Mouse (Mus musculus) liver, postnatal 0 days (tissue): ENCODE results near the gene Hemk1. TPM values are rescaled to one million over a fixed set of nuclear protein-coding genes. Genes with fewer than 3 reads are reported as not detected.

Experiments
- ATAC-seq: fragments of 200-750 bp; cut with Nextera tagmentation; 2 replicates; pipeline ENCODE4 v1.8.0; 2017; ENCODE audit warnings: mild to moderate bottlenecking, moderate library complexity
- DNase-seq: peaks from one replicate; pipeline ENCODE4 v3.0.0-alpha.2; 2016
- H3K27ac ChIP-seq: fragments of 300-500 bp; sonication (generic); 2 replicates; pipeline ENCODE4 v1.5.1; 2014; ENCODE audit warnings: antibody characterized with exemption, moderate library complexity, mild to moderate bottlenecking, low read depth
- H3K27me3 ChIP-seq: fragments of 300-500 bp; sonication (generic); 2 replicates; pipeline ENCODE4 v1.6.1; 2014; ENCODE audit warnings: low read length, control low read depth, mixed read lengths; ENCODE audit not compliant: insufficient read depth
- H3K36me3 ChIP-seq: fragments of 300-500 bp; sonication (generic); replicated peaks from 2 replicates; pipeline ENCODE4 v1.6.1; 2014; ENCODE audit warnings: mild to moderate bottlenecking, control low read depth, low read length, moderate library complexity, mixed read lengths; ENCODE audit not compliant: insufficient read depth
- H3K4me1 ChIP-seq: fragments of 300-500 bp; sonication (generic); 2 replicates; pipeline ENCODE4 v1.6.1; 2014; ENCODE audit warnings: antibody characterized with exemption, mild to moderate bottlenecking, control low read depth; ENCODE audit not compliant: insufficient read depth
- H3K4me2 ChIP-seq: fragments of 300-500 bp; sonication (generic); 2 replicates; pipeline ENCODE4 v1.6.1; 2014; ENCODE audit warnings: low read depth, mild to moderate bottlenecking, low read length, moderate library complexity, mixed read lengths
- H3K4me3 ChIP-seq: fragments of 300-500 bp; sonication (generic); 2 replicates; pipeline ENCODE4 v1.5.1; 2014; ENCODE audit warnings: low read depth, low read length
- H3K9ac ChIP-seq: fragments of 300-500 bp; sonication (generic); replicated peaks from 2 replicates; pipeline ENCODE4 v1.6.1; 2014; ENCODE audit warnings: mild to moderate bottlenecking, moderate library complexity
- H3K9me3 ChIP-seq: fragments of 300-500 bp; sonication (generic); 2 replicates; pipeline ENCODE4 v1.6.1; 2016; ENCODE audit warnings: mild to moderate bottlenecking, control low read depth, low read length, mixed read lengths
- CTCF ChIP-seq: sonication (generic); IDR thresholded peaks from 2 replicates; pipeline ENCODE4 v1.5.1; 2016; ENCODE audit warnings: antibody characterized with exemption, low read depth
- EP300 ChIP-seq: IDR thresholded peaks from 2 replicates; pipeline ENCODE4 v1.6.1; 2016; ENCODE audit warnings: antibody characterized with exemption, low read depth, mild to moderate bottlenecking
- WGBS: fragments of 180-500 bp; shearing (Covaris S2); extraction: QIAGEN DNeasy Blood & Tissue Kit; methylation state at CpG from one replicate; pipeline ENCODE4 v1.1.7; 2014; ENCODE audit not compliant: insufficient replicate concordance; 5-methylcytosine and 5-hydroxymethylcytosine counted together
- polyA plus RNA-seq: library from polyadenylated mRNA; unstranded; fragments of >200 nt; fragmentation: Nextera tagmentation; extraction: Ambion mirVana; gene quantifications from 2 replicates; pipeline ENCODE4 v1.2.1, GENCODE M21; 2015

The Hemk1 gene
- 2.5 and 3.2 TPM in 2 replicates for polyA plus RNA-seq

DNA sequence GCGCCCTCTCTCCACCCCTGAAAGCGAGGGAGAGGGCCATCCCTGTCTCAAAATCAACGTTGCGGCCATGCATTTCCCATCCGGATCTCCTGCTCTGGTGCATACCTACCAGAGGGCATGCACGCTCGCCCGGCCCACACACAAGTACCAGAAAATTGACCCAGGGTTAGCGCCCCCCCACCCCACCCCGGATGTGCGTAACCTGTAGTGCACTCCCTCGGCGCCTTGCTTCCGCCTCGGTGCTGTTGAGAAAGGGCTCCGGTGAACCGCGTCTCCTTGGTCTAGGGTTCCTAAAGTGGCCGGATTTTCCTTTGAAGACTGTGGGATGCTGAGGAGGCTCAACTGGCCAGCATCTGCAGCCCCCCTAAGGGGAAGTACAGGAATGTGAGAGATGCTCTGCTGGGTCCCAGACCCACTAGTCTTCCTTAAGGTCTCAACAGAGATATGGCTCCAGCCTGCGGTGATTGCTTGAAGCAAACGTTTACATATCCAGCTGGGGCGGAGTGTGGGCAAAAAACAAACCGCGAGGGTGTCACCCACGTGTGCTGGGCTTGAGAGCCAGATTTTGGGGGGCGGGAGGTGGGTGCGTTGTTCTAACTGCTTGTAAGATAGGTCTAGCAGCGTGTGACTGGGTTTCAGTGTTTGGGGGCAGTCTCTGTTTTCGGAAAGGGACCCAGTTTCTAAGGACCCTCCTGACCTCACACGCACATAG lies at the start of gene Hemk1:
TSS of gene Hemk1 (minus strand) at position 179 of the 712 bp plus-strand sequence.
- Histone ChIP-seq H3K9me3 (no peaks in the 10 kb centered on the region), H3K36me3 (no peaks in the 10 kb centered on the region), H3K4me3 (peak within 1 kb of the TSS; percentile 58), H3K4me1 (peaks cover 13% of the 10 kb centered on the region), H3K27me3 (peaks cover 7% of the 10 kb centered on the region; the same call in 1 of the 2 replicates), H3K9ac (peak within 1 kb of the TSS; percentile 63), H3K4me2 (peak within 1 kb of the TSS; percentile 82), H3K27ac (peak within 1 kb of the TSS; percentile 53; the same call in 1 of the 2 replicates)
- peak; percentile 84 for ATAC-seq
- 5% methylated on average over 30 of the region's 30 CpGs for WGBS
- DNase-seq, result peak; percentile 86
- TF ChIP-seq CTCF (0 out of 2 replicates have a peak, but pooled peaks have one; percentile 11), EP300 (0 out of 2 replicates have a peak, but pooled peaks have one; percentile 29)

DNA sequence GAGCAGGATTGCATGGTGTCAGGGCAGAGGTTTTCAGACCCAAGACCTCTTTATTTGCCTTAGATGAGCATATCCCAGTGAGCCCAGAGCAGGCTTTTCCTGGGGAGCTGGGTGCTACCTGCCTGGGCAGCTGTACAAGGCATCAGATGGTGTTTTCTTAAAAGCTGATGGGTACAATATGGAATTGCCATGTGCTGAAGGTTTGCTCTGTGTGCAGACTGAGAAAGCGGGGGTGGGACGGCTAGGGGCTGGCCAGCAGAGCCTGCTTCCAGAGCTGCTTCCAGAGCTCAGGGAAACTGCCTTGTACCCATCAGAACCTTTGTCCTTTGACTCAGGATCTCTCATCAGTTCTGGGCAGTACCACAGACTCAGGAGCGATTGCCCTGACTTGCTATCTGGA lies 49.6 kb upstream of the Hemk1 start:
- no peak for DNase-seq
- no peaks in the 10 kb centered on the region for H3K36me3 ChIP-seq
- no peak overlapping the region for H3K4me2 ChIP-seq
- no peak overlapping the region for H3K4me3 ChIP-seq
- 80% methylated on average over 3 of the region's 3 CpGs for WGBS
- H3K9ac ChIP-seq, result no peak overlapping the region
- H3K27me3 ChIP-seq, result peaks cover 35% of the 10 kb centered on the region
- no peaks in the 10 kb centered on the region for H3K9me3 ChIP-seq
- no peaks in the 10 kb centered on the region for H3K4me1 ChIP-seq
- no peak for ATAC-seq
- H3K27ac ChIP-seq, result no peak overlapping the region
- TF ChIP-seq CTCF (no peak), EP300 (no peak)

- Histone ChIP-seq H3K9ac (no peak overlapping the region), H3K27ac (no peak overlapping the region), H3K27me3 (peaks cover 42% of the 10 kb centered on the region), H3K36me3 (no peaks in the 10 kb centered on the region), H3K4me1 (no peaks in the 10 kb centered on the region), H3K9me3 (no peaks in the 10 kb centered on the region), H3K4me3 (no peak overlapping the region), H3K4me2 (no peak overlapping the region)
- WGBS, result 57% methylated on average over 3 of the region's 3 CpGs
- TF ChIP-seq CTCF (peak; percentile 78), EP300 (no peak)
- peak; percentile 59 for DNase-seq
- no peak for ATAC-seq
Observed at GRCm38 (mm10) chr9:107386722-107387121, 48.6 kb upstream of the Hemk1 start.

- WGBS, result 31% methylated on average over 3 of the region's 3 CpGs
- no peak for DNase-seq
Observed at GRCm38 (mm10) chr9:107384396-107384795, 46.2 kb upstream of the Hemk1 start.

DNA sequence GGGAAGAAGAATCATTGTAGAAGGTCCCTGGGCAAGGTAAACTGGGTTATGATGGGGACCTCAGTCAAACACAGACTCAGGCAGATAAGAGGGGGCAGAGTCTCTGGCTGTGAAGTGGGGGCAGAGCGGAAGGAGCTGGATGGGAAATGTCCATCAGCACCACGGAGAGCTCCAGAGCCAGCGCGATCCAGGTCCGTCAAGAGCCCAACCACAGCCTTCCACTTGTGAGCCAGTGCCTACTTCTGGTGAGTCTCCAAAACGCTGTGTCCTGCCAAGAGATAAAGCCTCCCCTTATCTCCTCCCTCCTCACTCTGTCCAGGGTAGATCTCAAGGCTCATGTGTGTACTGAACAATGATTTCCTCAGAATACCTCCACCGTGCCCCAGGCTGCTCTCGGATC lies 43.6 kb upstream of the Hemk1 start:
- Histone ChIP-seq H3K36me3 (no peaks in the 10 kb centered on the region), H3K4me1 (no peaks in the 10 kb centered on the region), H3K9ac (no peak overlapping the region), H3K27ac (no peak overlapping the region), H3K9me3 (no peaks in the 10 kb centered on the region), H3K4me3 (no peak overlapping the region), H3K4me2 (no peak overlapping the region), H3K27me3 (peaks cover 76% of the 10 kb centered on the region)
- 12% methylated on average over 8 of the region's 8 CpGs for WGBS
- TF ChIP-seq EP300 (no peak), CTCF (no peak)
- peak; percentile 40 for DNase-seq
- ATAC-seq, result no peak

More at GRCm38 (mm10) chr9:107384396-107384795, 46.2 kb upstream of the Hemk1 start:
- Histone ChIP-seq H3K27me3 (peaks cover 59% of the 10 kb centered on the region), H3K4me1 (no peaks in the 10 kb centered on the region), H3K9me3 (no peaks in the 10 kb centered on the region), H3K4me3 (no peak overlapping the region), H3K36me3 (no peaks in the 10 kb centered on the region), H3K27ac (no peak overlapping the region), H3K4me2 (no peak overlapping the region), H3K9ac (no peak overlapping the region)
- no peak for TF ChIP-seq CTCF
- TF ChIP-seq EP300, result no peak
- ATAC-seq, result no peak

DNA sequence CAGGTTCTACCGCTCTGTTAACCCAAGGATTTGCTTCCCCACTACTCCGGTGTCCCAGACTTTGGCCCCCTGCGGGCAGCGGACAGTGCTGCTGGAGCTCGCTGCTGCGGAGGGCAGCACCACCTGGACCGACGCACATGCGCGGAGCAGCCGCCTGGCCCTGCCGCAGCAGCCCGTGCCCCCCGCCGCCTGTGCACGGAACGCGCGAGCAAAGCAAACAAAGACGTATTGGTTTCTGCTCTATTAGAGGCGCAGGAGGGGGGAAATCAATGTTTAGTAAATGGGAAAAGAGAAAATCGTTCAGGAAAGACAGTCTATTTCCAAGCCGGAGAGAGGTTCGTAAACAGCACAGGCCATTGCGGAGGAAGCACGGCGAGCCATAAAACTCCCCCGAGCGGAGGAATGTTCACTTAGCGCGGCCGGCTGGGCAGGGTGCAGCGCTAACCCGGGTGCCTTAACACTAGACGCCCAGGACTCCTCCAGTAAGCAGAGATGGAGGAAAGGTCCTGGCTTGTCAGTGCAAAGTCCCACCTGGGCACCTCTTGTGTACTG lies 39.9 kb upstream of the Hemk1 start:
- TF ChIP-seq CTCF, result 0 out of 2 replicates have a peak, but pooled peaks have one; percentile 1
- no peak for TF ChIP-seq EP300
- Histone ChIP-seq H3K9me3 (no peaks in the 10 kb centered on the region), H3K4me3 (peak overlapping the region; percentile 15; the same call in 1 of the 2 replicates), H3K4me2 (peak overlapping the region; percentile 9; the same call in 1 of the 2 replicates), H3K4me1 (peaks cover 4% of the 10 kb centered on the region; the same call in 1 of the 2 replicates), H3K27ac (no peak overlapping the region), H3K9ac (no peak overlapping the region), H3K27me3 (peaks cover 85% of the 10 kb centered on the region), H3K36me3 (no peaks in the 10 kb centered on the region)
- no peak for DNase-seq
- WGBS, result 3% methylated on average over 35 of the region's 35 CpGs
- ATAC-seq, result no peak
